Mouse (Mus musculus) intestine, embryonic 16.5 days (tissue): ENCODE measurements at regions not wholly inside any gene's neighbourhood (a gene's known extent, or its start where the extent isn't known, plus 50 kb on each side); places are given as distances from the start of the nearest gene placed in this dataset.

Source experiments
- ATAC-seq: fragments of 200-750 bp; cut with Nextera tagmentation; 2 replicates; pipeline ENCODE4 v1.8.0; 2017; ENCODE audit warnings: moderate TSS enrichment, moderate library complexity
- H3K27ac ChIP-seq: fragments of 300-500 bp; sonication (generic); 2 replicates; pipeline ENCODE4 v1.5.1; 2014; ENCODE audit warnings: mild to moderate bottlenecking, low read length
- H3K27me3 ChIP-seq: fragments of 300-500 bp; sonication (generic); replicated peaks from 2 replicates; pipeline ENCODE4 v1.6.1; 2014; ENCODE audit warnings: low read length, control low read depth, mixed read lengths; ENCODE audit not compliant: control insufficient read depth, insufficient read depth
- H3K36me3 ChIP-seq: fragments of 300-500 bp; sonication (generic); 2 replicates; pipeline ENCODE4 v1.6.1; 2014; ENCODE audit warnings: low read length, control low read depth; ENCODE audit not compliant: control insufficient read depth, insufficient read depth
- H3K4me1 ChIP-seq: fragments of 300-500 bp; sonication (generic); 2 replicates; pipeline ENCODE4 v1.6.1; 2014; ENCODE audit warnings: low read length, control low read depth, mixed read lengths; ENCODE audit not compliant: control insufficient read depth, insufficient read depth
- H3K4me2 ChIP-seq: fragments of 300-500 bp; sonication (generic); 2 replicates; pipeline ENCODE4 v1.6.1; 2014; ENCODE audit warnings: low read depth, low read length, control low read depth
- H3K4me3 ChIP-seq: fragments of 300-500 bp; sonication (generic); 2 replicates; pipeline ENCODE4 v1.5.1; 2014; ENCODE audit warnings: mild to moderate bottlenecking, low read length
- H3K9ac ChIP-seq: fragments of 300-500 bp; sonication (generic); 2 replicates; pipeline ENCODE4 v1.6.1; 2014; ENCODE audit warnings: low read depth, low read length
- H3K9me3 ChIP-seq: fragments of 300-500 bp; sonication (generic); 2 replicates; pipeline ENCODE4 v1.6.1; 2016; ENCODE audit warnings: low read length, control low read depth; ENCODE audit not compliant: control insufficient read depth
- WGBS: fragments of 180-500 bp; shearing (Covaris S2); extraction: QIAGEN DNeasy Blood & Tissue Kit; methylation state at CpG from one replicate; pipeline ENCODE4 v1.1.7; 2014; 5-methylcytosine and 5-hydroxymethylcytosine counted together

- 0 out of 2 replicates have a peak, but pooled peaks have one; percentile 38 for ATAC-seq
- no peak overlapping the region for H3K9ac ChIP-seq
- H3K27me3 ChIP-seq = no peaks in the 10 kb centered on the region
- H3K4me1 ChIP-seq = no peaks in the 10 kb centered on the region
- H3K27ac ChIP-seq = no peak overlapping the region
- no peaks in the 10 kb centered on the region for H3K36me3 ChIP-seq
- no peaks in the 10 kb centered on the region for H3K9me3 ChIP-seq
- no peak overlapping the region for H3K4me2 ChIP-seq
- 39% methylated on average over 2 of the region's 2 CpGs for WGBS
- H3K4me3 ChIP-seq = no peak overlapping the region
These were observed 627.9 kb downstream of the Adgrl2 start for GRCm38 (mm10) chr3:148362453-148362864.

GRCm38 (mm10) chr3:148343633-148344361 is 646.6 kb downstream of the Adgrl2 start:
- H3K4me3 ChIP-seq = no peak overlapping the region
- 0 out of 2 replicates have a peak, but pooled peaks cover 2% of the 10 kb centered on the region for H3K4me1 ChIP-seq
- H3K4me2 ChIP-seq = no peak overlapping the region
- ATAC-seq = peak; percentile 52; the same call in 1 of the 2 replicates
- no peaks in the 10 kb centered on the region for H3K36me3 ChIP-seq
- 0 out of 2 replicates have a peak overlapping the region, but pooled peaks have one; percentile 13 for H3K27ac ChIP-seq
- no peak overlapping the region for H3K9ac ChIP-seq
- 23% methylated on average over 10 of the region's 10 CpGs for WGBS
- no peaks in the 10 kb centered on the region for H3K27me3 ChIP-seq
- H3K9me3 ChIP-seq = no peaks in the 10 kb centered on the region

- H3K9me3 ChIP-seq = no peaks in the 10 kb centered on the region
- H3K27ac ChIP-seq = peak overlapping the region; percentile 31; the same call in 1 of the 2 replicates
- 0 out of 2 replicates have a peak, but pooled peaks cover 2% of the 10 kb centered on the region for H3K4me1 ChIP-seq
- no peaks in the 10 kb centered on the region for H3K36me3 ChIP-seq
- H3K4me2 ChIP-seq = no peak overlapping the region
- ATAC-seq = 0 out of 2 replicates have a peak, but pooled peaks have one; percentile 28
- no peak overlapping the region for H3K4me3 ChIP-seq
- no peaks in the 10 kb centered on the region for H3K27me3 ChIP-seq
- WGBS = 9% methylated on average over 3 of the region's 3 CpGs
- no peak overlapping the region for H3K9ac ChIP-seq
These were observed 647.1 kb downstream of the Adgrl2 start for GRCm38 (mm10) chr3:148343256-148343632.

GRCm38 (mm10) chr3:148339258-148339657 is 651.1 kb downstream of the Adgrl2 start:
- no peak overlapping the region for H3K4me2 ChIP-seq
- H3K27ac ChIP-seq = no peak overlapping the region
- H3K27me3 ChIP-seq = no peaks in the 10 kb centered on the region
- 0 out of 2 replicates have a peak, but pooled peaks cover 5% of the 10 kb centered on the region for H3K4me1 ChIP-seq
- H3K36me3 ChIP-seq = no peaks in the 10 kb centered on the region
- 70% methylated on average over 2 of the region's 2 CpGs for WGBS
- H3K9me3 ChIP-seq = no peaks in the 10 kb centered on the region
- no peak overlapping the region for H3K9ac ChIP-seq
- H3K4me3 ChIP-seq = no peak overlapping the region
- ATAC-seq = 0 out of 2 replicates have a peak, but pooled peaks have one; percentile 18

- no peaks in the 10 kb centered on the region for H3K9me3 ChIP-seq
- H3K4me1 ChIP-seq = 0 out of 2 replicates have a peak, but pooled peaks cover 2% of the 10 kb centered on the region
- H3K4me3 ChIP-seq = no peak overlapping the region
- H3K36me3 ChIP-seq = no peaks in the 10 kb centered on the region
- H3K27me3 ChIP-seq = no peaks in the 10 kb centered on the region
- H3K27ac ChIP-seq = no peak overlapping the region
- H3K9ac ChIP-seq = no peak overlapping the region
- no peak overlapping the region; the same call in 1 of the 2 replicates for H3K4me2 ChIP-seq
- 65% methylated on average over 6 of the region's 6 CpGs for WGBS
- ATAC-seq = no peak
These were observed 653.7 kb downstream of the Adgrl2 start for GRCm38 (mm10) chr3:148336640-148337039.

- 0 out of 2 replicates have a peak, but pooled peaks cover 2% of the 10 kb centered on the region for H3K4me1 ChIP-seq
- H3K9ac ChIP-seq = no peak overlapping the region
- ATAC-seq = no peak
- H3K4me3 ChIP-seq = no peak overlapping the region
- H3K27me3 ChIP-seq = no peaks in the 10 kb centered on the region
- H3K9me3 ChIP-seq = no peaks in the 10 kb centered on the region
- WGBS = 39% methylated on average over 15 of the region's 15 CpGs
- peak overlapping the region; percentile 13 for H3K4me2 ChIP-seq
- no peak overlapping the region for H3K27ac ChIP-seq
- no peaks in the 10 kb centered on the region for H3K36me3 ChIP-seq
These were observed 654.3 kb downstream of the Adgrl2 start for GRCm38 (mm10) chr3:148336091-148336511.

GRCm38 (mm10) chr3:148335654-148336053 is 654.7 kb downstream of the Adgrl2 start:
- Histone ChIP-seq H3K27ac (no peak overlapping the region), H3K36me3 (no peaks in the 10 kb centered on the region), H3K4me1 (0 out of 2 replicates have a peak, but pooled peaks cover 2% of the 10 kb centered on the region), H3K27me3 (no peaks in the 10 kb centered on the region), H3K4me3 (no peak overlapping the region), H3K4me2 (no peak overlapping the region), H3K9me3 (no peaks in the 10 kb centered on the region), H3K9ac (no peak overlapping the region)
- no peak for ATAC-seq
- 86% methylated on average over 7 of the region's 7 CpGs for WGBS

- H3K27ac ChIP-seq = no peak overlapping the region
- no peaks in the 10 kb centered on the region for H3K9me3 ChIP-seq
- no peaks in the 10 kb centered on the region for H3K36me3 ChIP-seq
- WGBS = 95% methylated on average over 2 of the region's 2 CpGs
- H3K27me3 ChIP-seq = no peaks in the 10 kb centered on the region
- no peak overlapping the region for H3K9ac ChIP-seq
- ATAC-seq = no peak
- H3K4me2 ChIP-seq = no peak overlapping the region
- H3K4me1 ChIP-seq = no peaks in the 10 kb centered on the region
- H3K4me3 ChIP-seq = no peak overlapping the region
These were observed 665.3 kb downstream of the Adgrl2 start for GRCm38 (mm10) chr3:148324911-148325621.

- no peak overlapping the region for H3K4me2 ChIP-seq
- no peaks in the 10 kb centered on the region for H3K27me3 ChIP-seq
- no peaks in the 10 kb centered on the region for H3K4me1 ChIP-seq
- H3K9me3 ChIP-seq = no peaks in the 10 kb centered on the region
- no peak overlapping the region for H3K27ac ChIP-seq
- ATAC-seq = no peak
- H3K4me3 ChIP-seq = no peak overlapping the region
- WGBS = 84% methylated on average over 3 of the region's 3 CpGs
- H3K36me3 ChIP-seq = no peaks in the 10 kb centered on the region
- H3K9ac ChIP-seq = no peak overlapping the region
These were observed 668.5 kb downstream of the Adgrl2 start for GRCm38 (mm10) chr3:148321894-148322293.
